Mouse (Mus musculus): ENCODE results near the gene Tiparp. TPM values are rescaled to one million over a fixed set of nuclear protein-coding genes. Genes with fewer than 3 reads are reported as not detected.

Gene Tiparp
- polyA plus RNA-seq, 1 experiment from 2014 or later = 45.6 TPM

- Histone ChIP-seq H3K36me3 (0 out of 2 replicates have a peak, but pooled peaks cover 4% of the 10 kb centered on the region), H3K4me3 (replicated peaks) (no peak overlapping the region), H3K27me3 (replicated peaks) (no peaks in the 10 kb centered on the region), H3K4me1 (replicated peaks) (0 out of 2 replicates have a peak, but pooled peaks cover 2% of the 10 kb centered on the region), H3K27ac (no peak overlapping the region), H3K9ac (no peak overlapping the region), H3K9me3 (no peaks in the 10 kb centered on the region), H3K4me2 (replicated peaks) (no peak overlapping the region)
- 68% methylated on average over 2 of the region's 2 CpGs for WGBS
- ATAC-seq = no peak
Measured at GRCm38 (mm10) chr3:65534488-65534887, 6.3 kb downstream of the Tiparp start.

- no peaks in the 10 kb centered on the region for H3K9me3 ChIP-seq
- H3K27me3 ChIP-seq (replicated peaks) = no peaks in the 10 kb centered on the region
- H3K9ac ChIP-seq = no peak overlapping the region
- 0 out of 2 replicates have a peak, but pooled peaks cover 2% of the 10 kb centered on the region for H3K4me1 ChIP-seq (replicated peaks)
- no peak overlapping the region for H3K4me2 ChIP-seq (replicated peaks)
- H3K4me3 ChIP-seq (replicated peaks) = no peak overlapping the region
- H3K27ac ChIP-seq = no peak overlapping the region
- no peak for ATAC-seq
- H3K36me3 ChIP-seq = 0 out of 2 replicates have a peak, but pooled peaks cover 4% of the 10 kb centered on the region
Measured at GRCm38 (mm10) chr3:65535087-65535761, 7.0 kb downstream of the Tiparp start.

GRCm38 (mm10) chr3:65537288-65537687 is 9.1 kb downstream of the Tiparp start:
- Histone ChIP-seq H3K27ac (no peak overlapping the region), H3K36me3 (no peaks in the 10 kb centered on the region), H3K4me2 (replicated peaks) (no peak overlapping the region), H3K4me3 (replicated peaks) (no peak overlapping the region), H3K4me1 (replicated peaks) (0 out of 2 replicates have a peak, but pooled peaks cover 2% of the 10 kb centered on the region), H3K27me3 (replicated peaks) (no peaks in the 10 kb centered on the region), H3K9ac (no peak overlapping the region), H3K9me3 (no peaks in the 10 kb centered on the region)
- 66% methylated on average over 1 of the region's 1 CpGs for WGBS
- peak; percentile 52 for ATAC-seq

GRCm38 (mm10) chr3:65540906-65541551 is 12.8 kb downstream of the Tiparp start:
- Histone ChIP-seq H3K4me1 (replicated peaks) (no peaks in the 10 kb centered on the region), H3K9ac (no peak overlapping the region), H3K36me3 (no peaks in the 10 kb centered on the region), H3K27me3 (replicated peaks) (no peaks in the 10 kb centered on the region), H3K27ac (no peak overlapping the region), H3K9me3 (no peaks in the 10 kb centered on the region), H3K4me3 (replicated peaks) (no peak overlapping the region), H3K4me2 (replicated peaks) (no peak overlapping the region)
- WGBS = 63% methylated on average over 6 of the region's 6 CpGs
- peak; percentile 54 for ATAC-seq

- no peak overlapping the region for H3K4me3 ChIP-seq (replicated peaks)
- no peak overlapping the region for H3K9ac ChIP-seq
- no peaks in the 10 kb centered on the region for H3K9me3 ChIP-seq
- ATAC-seq = peak; percentile 91
- no peak overlapping the region for H3K27ac ChIP-seq
- H3K27me3 ChIP-seq (replicated peaks) = no peaks in the 10 kb centered on the region
- no peaks in the 10 kb centered on the region for H3K36me3 ChIP-seq
- no peaks in the 10 kb centered on the region for H3K4me1 ChIP-seq (replicated peaks)
- H3K4me2 ChIP-seq (replicated peaks) = no peak overlapping the region
- 35% methylated on average over 4 of the region's 4 CpGs for WGBS
Measured at GRCm38 (mm10) chr3:65541552-65541935, 13.3 kb downstream of the Tiparp start.

- no peak overlapping the region for H3K4me2 ChIP-seq (replicated peaks)
- H3K9me3 ChIP-seq = no peaks in the 10 kb centered on the region
- H3K27ac ChIP-seq = no peak overlapping the region
- H3K4me3 ChIP-seq (replicated peaks) = no peak overlapping the region
- H3K4me1 ChIP-seq (replicated peaks) = no peaks in the 10 kb centered on the region
- H3K9ac ChIP-seq = no peak overlapping the region
- 0 out of 2 replicates have a peak, but pooled peaks cover 4% of the 10 kb centered on the region for H3K36me3 ChIP-seq
- no peak for ATAC-seq
- WGBS = 58% methylated on average over 6 of the region's 6 CpGs
- H3K27me3 ChIP-seq (replicated peaks) = no peaks in the 10 kb centered on the region
Measured at GRCm38 (mm10) chr3:65549785-65550184, 21.6 kb downstream of the Tiparp start.

- no peak overlapping the region for H3K4me2 ChIP-seq (replicated peaks)
- H3K27me3 ChIP-seq (replicated peaks) = no peaks in the 10 kb centered on the region
- 58% methylated on average over 5 of the region's 5 CpGs for WGBS
- H3K9ac ChIP-seq = no peak overlapping the region
- H3K4me1 ChIP-seq (replicated peaks) = no peaks in the 10 kb centered on the region
- no peak overlapping the region for H3K4me3 ChIP-seq (replicated peaks)
- ATAC-seq = no peak
- H3K9me3 ChIP-seq = no peaks in the 10 kb centered on the region
- H3K36me3 ChIP-seq = 0 out of 2 replicates have a peak, but pooled peaks cover 4% of the 10 kb centered on the region
- no peak overlapping the region for H3K27ac ChIP-seq
Measured at GRCm38 (mm10) chr3:65551065-65551464, 22.9 kb downstream of the Tiparp start.

- Histone ChIP-seq H3K4me3 (replicated peaks) (no peak overlapping the region), H3K36me3 (0 out of 2 replicates have a peak, but pooled peaks cover 4% of the 10 kb centered on the region), H3K4me1 (replicated peaks) (no peaks in the 10 kb centered on the region), H3K9me3 (no peaks in the 10 kb centered on the region), H3K4me2 (replicated peaks) (no peak overlapping the region), H3K9ac (no peak overlapping the region), H3K27me3 (replicated peaks) (no peaks in the 10 kb centered on the region), H3K27ac (no peak overlapping the region)
- ATAC-seq = no peak
- WGBS = 89% methylated on average over 2 of the region's 2 CpGs
Measured at GRCm38 (mm10) chr3:65554633-65555032, 26.4 kb downstream of the Tiparp start.

- Histone ChIP-seq H3K4me1 (replicated peaks) (no peaks in the 10 kb centered on the region), H3K9ac (no peak overlapping the region), H3K27ac (no peak overlapping the region), H3K36me3 (0 out of 2 replicates have a peak, but pooled peaks cover 4% of the 10 kb centered on the region), H3K4me2 (replicated peaks) (no peak overlapping the region), H3K4me3 (replicated peaks) (no peak overlapping the region), H3K9me3 (no peaks in the 10 kb centered on the region), H3K27me3 (replicated peaks) (no peaks in the 10 kb centered on the region)
- no peak for ATAC-seq
- WGBS = 80% methylated on average over 4 of the region's 4 CpGs
Measured at GRCm38 (mm10) chr3:65558679-65559078, 30.5 kb downstream of the Tiparp start.

GRCm38 (mm10) chr3:65562212-65562611 is 34.0 kb downstream of the Tiparp start:
- 79% methylated on average over 9 of the region's 9 CpGs for WGBS
- no peak for ATAC-seq
- no peaks in the 10 kb centered on the region for H3K27me3 ChIP-seq (replicated peaks)

GRCm38 (mm10) chr3:65562694-65563093 is 34.5 kb downstream of the Tiparp start:
- 85% methylated on average over 3 of the region's 3 CpGs for WGBS
- Histone ChIP-seq H3K27me3 (replicated peaks) (no peaks in the 10 kb centered on the region), H3K9ac (no peak overlapping the region), H3K27ac (no peak overlapping the region), H3K4me2 (replicated peaks) (no peak overlapping the region), H3K4me3 (replicated peaks) (no peak overlapping the region), H3K9me3 (no peaks in the 10 kb centered on the region), H3K4me1 (replicated peaks) (no peaks in the 10 kb centered on the region), H3K36me3 (no peaks in the 10 kb centered on the region)
- no peak for ATAC-seq

More at GRCm38 (mm10) chr3:65562212-65562611, 34.0 kb downstream of the Tiparp start:
- H3K4me1 ChIP-seq (replicated peaks) = no peaks in the 10 kb centered on the region
- H3K36me3 ChIP-seq = no peaks in the 10 kb centered on the region
- H3K4me2 ChIP-seq (replicated peaks) = no peak overlapping the region
- H3K9me3 ChIP-seq = no peaks in the 10 kb centered on the region
- no peak overlapping the region for H3K4me3 ChIP-seq (replicated peaks)
- no peak overlapping the region for H3K9ac ChIP-seq
- no peak overlapping the region for H3K27ac ChIP-seq

GRCm38 (mm10) chr3:65563926-65564624 is 35.9 kb downstream of the Tiparp start:
- peak; percentile 57 for ATAC-seq
- H3K4me3 ChIP-seq (replicated peaks) = no peak overlapping the region
- H3K27ac ChIP-seq = 0 out of 2 replicates have a peak overlapping the region, but pooled peaks have one; percentile 22
- H3K4me1 ChIP-seq (replicated peaks) = no peaks in the 10 kb centered on the region
- H3K9me3 ChIP-seq = no peaks in the 10 kb centered on the region
- H3K36me3 ChIP-seq = no peaks in the 10 kb centered on the region
- WGBS = 25% methylated on average over 6 of the region's 6 CpGs
- H3K27me3 ChIP-seq (replicated peaks) = no peaks in the 10 kb centered on the region
- no peak overlapping the region for H3K9ac ChIP-seq
- no peak overlapping the region for H3K4me2 ChIP-seq (replicated peaks)

All from intestine, embryonic 15.5 days (tissue).